Mouse (Mus musculus) kidney, adult 18-20 months (tissue): ENCODE results near the gene Vdr.

ENCODE experiments used
- DNase-seq: peaks from one replicate; pipeline ENCODE4 v3.0.0; 2021

The Vdr gene

GRCm38 (mm10) chr15:97844037-97845034 is 66.1 kb downstream of the Vdr start, which contains the start of gene Hdac7:
Gene Hdac7, minus strand, starts transcription at chr15:97844502.
- no peak for DNase-seq

GRCm38 (mm10) chr15:97843247-97843651 is 67.2 kb downstream of the Vdr start:
- DNase-seq = no peak

GRCm38 (mm10) chr15:97842058-97842457 is 68.4 kb downstream of the Vdr start:
- no peak for DNase-seq

GRCm38 (mm10) chr15:97841383-97841782 is 69.0 kb downstream of the Vdr start:
- DNase-seq = no peak

GRCm38 (mm10) chr15:97840781-97841180 is 69.6 kb downstream of the Vdr start:
- DNase-seq = no peak

- DNase-seq = peak; percentile 85
Observed at GRCm38 (mm10) chr15:97839991-97840455, 70.4 kb downstream of the Vdr start.

GRCm38 (mm10) chr15:97839473-97839872 is 71.0 kb downstream of the Vdr start:
- no peak for DNase-seq

GRCm38 (mm10) chr15:97839012-97839411 is 71.4 kb downstream of the Vdr start:
- DNase-seq = no peak

GRCm38 (mm10) chr15:97838395-97838794 is 72.0 kb downstream of the Vdr start:
- DNase-seq = no peak

- DNase-seq = no peak
Observed at GRCm38 (mm10) chr15:97837491-97838061, 72.9 kb downstream of the Vdr start.

- no peak for DNase-seq
Observed at GRCm38 (mm10) chr15:97836894-97837247, 73.6 kb downstream of the Vdr start.

GRCm38 (mm10) chr15:97836153-97836893 is 74.1 kb downstream of the Vdr start:
- no peak for DNase-seq

- no peak for DNase-seq
Observed at GRCm38 (mm10) chr15:97832764-97833479, 77.5 kb downstream of the Vdr start.

GRCm38 (mm10) chr15:97831987-97832640 is 78.3 kb downstream of the Vdr start:
- DNase-seq = no peak

GRCm38 (mm10) chr15:97831242-97831986 is 79.0 kb downstream of the Vdr start:
- DNase-seq = peak; percentile 72

GRCm38 (mm10) chr15:97830788-97831241 is 79.6 kb downstream of the Vdr start:
- DNase-seq = peak; percentile 81

GRCm38 (mm10) chr15:97830253-97830787 is 80.1 kb downstream of the Vdr start:
- DNase-seq = no peak

- no peak for DNase-seq
Observed at GRCm38 (mm10) chr15:97829432-97829831, 81.0 kb downstream of the Vdr start.

GRCm38 (mm10) chr15:97828901-97829338 is 81.5 kb downstream of the Vdr start:
- no peak for DNase-seq

GRCm38 (mm10) chr15:97828221-97828842 is 82.1 kb downstream of the Vdr start:
- no peak for DNase-seq
